Mouse (Mus musculus): ENCODE results near the gene Sumf1.

DNA sequence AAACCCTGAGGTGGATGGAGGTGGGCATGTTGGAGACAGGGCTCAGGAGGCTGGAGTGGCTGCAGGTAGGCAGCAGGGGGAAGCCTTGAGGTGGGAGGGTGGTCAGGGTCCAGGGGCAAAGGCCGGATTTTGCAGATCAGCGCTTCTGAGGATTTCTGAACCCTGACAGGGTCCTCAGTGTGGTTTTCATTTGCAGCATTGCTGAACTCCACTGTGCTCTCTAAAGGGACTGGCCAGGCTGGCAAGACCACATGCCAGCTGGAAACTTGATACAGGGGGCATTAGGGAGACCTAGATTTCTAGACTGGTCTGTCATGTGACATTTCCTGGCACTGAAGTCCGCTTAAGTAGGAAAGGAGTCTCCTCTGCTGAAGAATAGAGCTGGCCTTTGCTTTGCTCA is 32.6 kb upstream of the Sumf1 start:
- TF ChIP-seq CHD2 (IDR thresholded peaks at IDR 0.05; ENCODE audit: low read length), result no peak
- no peak for TF ChIP-seq CHD1 (IDR thresholded peaks at IDR 0.05; ENCODE audit: low read depth, low read length)
- no peak for TF ChIP-seq POLR2A (IDR thresholded peaks at IDR 0.05; ENCODE audit: low read depth, low read length)
- TF ChIP-seq CTCF (conservative IDR thresholded peaks at IDR 0.05 in 1 of 2, IDR thresholded peaks at IDR 0.05 in 1 of 2; ENCODE audit: low read depth in 2 of 2, low read length in 2 of 2), result no peak
- no peak for TF ChIP-seq ZNF384 (IDR thresholded peaks at IDR 0.05; ENCODE audit: low read depth, low read length)

All from CH12.LX (cell line).